Mouse (Mus musculus) T-helper 17 cell (primary cell): Measurements from ENCODE around the gene Emg1.
"Not testable (repeated sequence)": the region's sequence is repeated elsewhere in the genome, so short reads cannot be mapped to it uniquely, and the experiment has no call there.

Experiments
- in situ Hi-C, 2 experiments: fragments of 300-600 bp; cut with MboI, MseI; formaldehyde crosslinking; loops; 1 replicate in 1 of 2; 2 replicates in 1 of 2; pipeline ENCODE4 v1.15.1; 2025; ENCODE audit warnings: high pct_unique_total_duplicates in 2 of 2

The Emg1 gene

GRCm38 (mm10) chr6:124685606-124686386, 26.2 kb downstream of the Emg1 start:
- in situ Hi-C loops: no loop called here

GRCm38 (mm10) chr6:124683591-124684417, 28.2 kb downstream of the Emg1 start:
- in situ Hi-C loops: no loop called here

DNA sequence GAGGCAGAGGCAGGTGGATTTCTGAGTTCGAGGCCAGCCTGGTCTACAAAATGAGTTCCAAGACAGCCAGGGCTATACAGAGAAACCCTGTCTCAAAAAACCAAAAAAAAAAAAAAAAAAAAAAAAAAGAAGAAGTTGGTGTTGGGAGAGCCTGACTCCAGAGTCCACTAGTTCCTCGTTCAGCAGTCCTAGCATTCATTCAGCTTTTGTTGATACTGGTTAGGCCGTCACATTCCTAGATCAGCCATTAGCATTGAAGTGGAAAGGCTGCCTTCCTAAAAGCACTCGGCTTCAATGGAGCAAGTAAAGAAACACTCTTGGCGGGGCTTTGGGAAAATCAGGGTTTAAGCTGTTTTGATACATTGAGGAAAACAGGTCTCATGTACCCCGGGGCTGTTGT, 29.7 kb downstream of the Emg1 start:
- in situ Hi-C loops: not testable (repeated sequence)

DNA sequence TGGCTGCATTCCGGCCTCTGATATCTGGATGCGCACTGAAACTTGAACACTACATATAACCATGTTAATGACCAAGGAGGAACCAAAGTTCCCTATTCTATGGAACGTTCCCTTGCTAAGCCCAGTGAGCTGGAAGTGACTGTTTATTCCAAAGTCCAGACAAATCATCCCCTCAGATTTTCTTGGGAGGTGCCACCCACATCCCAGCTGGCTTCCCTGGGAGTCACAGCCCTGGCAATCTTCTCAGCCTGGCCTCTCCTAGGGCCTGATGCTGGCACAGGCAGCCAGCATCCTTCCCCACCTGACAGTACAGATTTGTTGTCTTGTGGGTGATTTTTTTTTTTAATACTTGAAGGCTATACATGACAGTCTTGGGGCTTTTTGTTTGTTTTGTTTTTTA, 32.5 kb downstream of the Emg1 start:
- in situ Hi-C loops: no loop called here

- in situ Hi-C loops: no loop called here
Observed at GRCm38 (mm10) chr6:124678769-124679168, 33.2 kb downstream of the Emg1 start.

DNA sequence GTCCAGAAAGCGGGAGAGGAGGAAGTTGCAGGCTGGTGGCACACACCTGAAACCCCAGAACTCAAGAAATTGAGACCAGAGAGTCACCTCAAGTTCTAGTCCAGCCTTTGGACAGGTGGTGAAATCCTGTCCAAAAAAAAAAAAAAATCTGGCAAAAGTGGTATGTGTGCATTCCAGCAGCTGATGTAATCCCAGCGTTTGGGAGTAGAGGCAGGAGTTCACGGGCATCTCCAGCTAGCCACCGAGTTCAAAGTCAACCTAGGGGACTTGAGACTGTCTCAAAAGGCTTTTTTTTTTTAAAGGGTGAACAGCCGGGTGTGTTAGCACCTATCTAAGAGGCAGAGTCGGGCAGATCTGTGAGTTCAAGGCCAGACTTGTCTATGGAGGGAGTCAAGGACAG, 35.8 kb downstream of the Emg1 start:
- in situ Hi-C loops: no loop called here

- in situ Hi-C loops: no loop called here
Observed at GRCm38 (mm10) chr6:124674591-124674990, 37.4 kb downstream of the Emg1 start.

DNA sequence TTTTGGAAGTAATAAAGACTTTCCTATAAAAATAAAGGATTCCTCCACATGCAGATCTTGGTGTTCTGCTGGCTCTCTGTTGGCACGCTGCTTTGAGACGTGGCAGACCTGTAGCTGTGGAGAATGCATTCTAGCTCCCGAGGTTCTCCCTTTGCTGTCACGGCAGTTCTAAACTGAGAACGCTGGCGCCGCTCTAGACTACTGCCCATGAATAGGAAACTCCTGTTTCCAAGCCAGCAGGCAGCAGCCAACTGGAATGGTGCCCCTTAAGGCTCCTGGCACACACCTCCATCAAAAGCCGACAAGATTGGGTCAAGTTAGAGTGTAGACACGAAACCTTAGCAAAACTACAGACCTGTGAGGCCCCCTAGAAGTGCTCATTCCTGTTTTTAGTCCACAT, 38.4 kb downstream of the Emg1 start:
- in situ Hi-C loops: no loop called here

DNA sequence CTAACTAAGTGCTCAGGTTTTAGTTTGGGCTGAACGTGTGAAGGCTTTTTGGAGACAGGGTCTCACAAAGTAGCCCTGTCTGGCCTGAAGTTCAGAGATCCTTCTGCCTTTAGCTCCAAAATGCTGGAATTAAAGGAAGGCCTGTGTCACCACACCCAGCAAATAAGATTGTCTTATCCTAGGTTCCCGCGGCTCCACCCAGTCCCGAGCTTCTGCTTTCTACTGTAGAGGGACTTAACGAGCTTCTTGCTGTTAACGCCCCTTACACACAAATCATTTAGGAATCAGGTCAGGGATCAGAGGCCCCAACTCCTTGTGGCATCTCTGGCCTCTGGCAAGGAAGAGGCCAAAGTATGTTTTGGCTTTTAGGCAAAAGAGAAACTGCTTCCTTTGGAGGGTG, 39.9 kb downstream of the Emg1 start:
- in situ Hi-C loops: no loop called here

- in situ Hi-C loops: no loop called here
Observed at GRCm38 (mm10) chr6:124670281-124670900, 41.6 kb downstream of the Emg1 start.

DNA sequence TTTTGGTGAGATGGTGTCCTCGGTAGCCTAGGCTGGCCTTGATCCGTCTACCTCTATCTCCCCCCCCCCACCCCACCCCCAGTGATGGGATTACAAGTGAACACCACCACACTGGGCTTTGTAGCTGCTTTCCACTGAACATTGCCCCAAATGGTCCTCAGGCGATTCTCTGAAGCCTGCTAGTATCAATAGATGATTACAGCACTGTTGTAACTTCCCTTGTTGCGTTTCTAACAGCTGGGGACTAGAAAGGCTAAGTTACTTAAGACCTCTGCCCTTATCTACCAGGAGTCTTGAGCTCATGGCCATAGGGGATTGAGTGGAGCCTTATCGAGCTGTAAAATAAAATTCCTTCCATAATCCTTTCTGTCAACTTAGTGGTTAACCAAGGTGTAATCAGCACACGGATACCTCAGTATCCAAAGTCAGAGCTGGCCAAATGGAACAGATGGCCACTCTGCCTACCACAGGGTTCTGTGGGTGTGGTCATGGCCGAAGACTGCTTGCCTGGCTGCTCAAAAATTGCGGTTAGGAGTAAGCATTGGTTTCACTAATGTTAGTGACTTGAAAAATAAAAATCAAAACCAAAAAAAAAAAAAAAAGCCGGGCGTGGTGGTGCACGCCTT, 42.6 kb downstream of the Emg1 start:
- in situ Hi-C loops: no loop called here

GRCm38 (mm10) chr6:124665011-124665410, 47.0 kb downstream of the Emg1 start:
- in situ Hi-C loops: no loop called here

GRCm38 (mm10) chr6:124664256-124664655, 47.7 kb downstream of the Emg1 start:
- in situ Hi-C loops: no loop called here

DNA sequence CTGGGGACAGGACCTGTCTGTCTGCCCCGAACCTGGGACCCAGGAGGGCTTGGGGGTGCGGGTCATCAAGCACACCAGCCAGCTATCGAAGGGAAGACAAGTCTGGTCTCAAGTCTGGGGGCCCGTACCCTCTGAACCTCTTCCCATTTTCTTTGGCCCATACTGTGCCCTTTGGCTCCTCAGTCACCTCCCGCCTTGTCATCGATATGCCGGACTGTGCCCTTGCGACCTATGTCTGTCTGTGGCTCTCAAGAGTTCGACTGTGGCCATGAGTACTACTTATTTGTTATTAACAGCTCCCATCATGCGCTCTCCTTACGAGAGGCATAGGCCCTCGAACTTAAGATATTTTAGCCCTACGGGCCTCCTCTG, 48.6 kb downstream of the Emg1 start:
- in situ Hi-C loops: no loop called here

DNA sequence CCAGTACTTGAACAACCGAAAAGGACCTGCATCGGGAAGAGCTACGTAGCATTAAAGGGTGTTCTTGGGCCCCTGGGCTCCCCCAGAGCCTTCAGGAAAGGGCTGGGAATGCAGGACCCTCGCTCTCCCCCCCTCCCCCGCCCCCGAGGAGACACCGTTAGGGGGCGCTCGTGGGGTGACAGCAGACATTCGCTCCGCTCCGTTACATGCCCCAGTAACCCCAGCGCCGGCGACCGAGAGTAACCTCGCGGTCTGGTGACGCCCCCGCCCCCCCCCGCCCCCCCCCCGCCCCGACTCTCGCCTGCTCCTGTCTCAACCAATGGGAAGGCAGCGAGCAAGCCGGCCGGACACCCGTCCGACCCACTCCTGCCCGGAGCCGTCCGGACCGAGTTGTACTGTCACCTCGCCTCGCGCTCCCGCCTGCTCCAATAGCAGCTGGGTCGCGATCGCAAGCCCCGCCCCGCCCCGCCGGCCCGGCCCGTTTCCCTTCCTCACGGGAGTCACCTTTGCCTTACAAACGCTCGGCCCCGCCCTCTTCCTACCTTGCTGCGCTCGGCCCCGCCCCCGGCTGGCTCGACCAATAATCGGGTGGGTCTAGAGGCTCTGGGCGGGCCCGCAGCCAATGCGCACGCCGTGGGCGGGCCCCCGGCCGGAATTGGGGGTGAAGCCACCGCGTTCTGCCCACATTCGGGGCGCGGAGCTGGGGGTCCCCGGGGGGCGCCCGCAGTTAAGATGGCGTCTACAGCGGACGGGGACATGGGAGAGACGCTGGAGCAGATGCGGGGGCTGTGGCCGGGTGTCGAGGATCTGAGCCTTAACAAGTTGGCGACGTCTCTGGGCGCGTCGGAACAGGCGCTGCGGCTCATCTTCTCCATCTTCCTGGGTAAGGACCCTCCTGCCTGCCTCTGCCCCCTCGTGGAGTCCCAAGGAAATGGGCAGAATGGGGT, 49.2 kb downstream of the Emg1 start, which contains the start of gene Lpcat3:
Gene Lpcat3, plus strand, starts transcription at position 551 of the 947 bp plus-strand sequence.
- in situ Hi-C loops: no loop called here

- in situ Hi-C loops: no loop called here
Observed at GRCm38 (mm10) chr6:124661995-124662394, 50.0 kb downstream of the Emg1 start.

DNA sequence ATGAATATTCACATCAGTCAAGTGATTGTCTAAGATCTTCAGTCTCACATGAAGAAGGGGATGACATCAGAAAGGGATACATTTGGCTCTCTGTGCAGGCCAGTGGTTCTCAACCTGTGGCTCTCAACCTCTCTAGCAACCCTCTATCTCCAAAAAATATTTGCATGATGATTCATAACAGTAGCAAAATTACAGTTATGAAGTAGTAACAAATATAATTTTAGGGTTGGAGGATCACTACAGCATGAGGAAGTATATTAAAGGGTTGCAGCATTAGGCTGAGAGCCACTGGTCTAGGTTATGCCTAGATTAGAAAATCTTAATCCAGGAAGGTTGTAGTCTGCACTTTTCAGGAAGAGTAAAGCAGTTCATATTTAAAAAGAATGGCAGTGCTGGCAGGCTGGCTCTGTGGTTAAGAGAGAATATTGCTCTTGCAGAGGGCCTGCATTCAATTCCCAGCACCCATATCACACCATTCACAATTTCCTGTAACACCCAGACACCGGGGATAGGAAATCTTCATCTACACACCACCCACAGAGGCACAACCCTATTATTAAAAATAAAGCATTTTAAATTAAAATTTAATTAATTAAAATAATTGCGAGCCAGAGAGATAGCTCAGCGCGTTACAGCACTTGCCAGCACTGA, 50.7 kb downstream of the Emg1 start:
- in situ Hi-C loops: no loop called here

- in situ Hi-C loops: no loop called here
Observed at GRCm38 (mm10) chr6:124658067-124658466, 53.9 kb downstream of the Emg1 start.

GRCm38 (mm10) chr6:124655893-124656292, 56.1 kb downstream of the Emg1 start:
- in situ Hi-C loops: no loop called here
